Mouse (Mus musculus) embryonic fibroblast, embryonic 13.5 days (primary cell): ENCODE data around the gene Kif26b.

Source experiments
- CTCF ChIP-seq: IDR thresholded peaks from 2 replicates; pipeline ENCODE4 v1.5.1; 2011; ENCODE audit warnings: mild to moderate bottlenecking, control low read depth, low read length, moderate library complexity, borderline replicate concordance; ENCODE audit not compliant: insufficient read depth
- POLR2A ChIP-seq: IDR thresholded peaks from 2 replicates; pipeline ENCODE4 v1.6.1; 2011; ENCODE audit warnings: low read depth, mild to moderate bottlenecking, control low read depth, low read length, moderate library complexity

DNA sequence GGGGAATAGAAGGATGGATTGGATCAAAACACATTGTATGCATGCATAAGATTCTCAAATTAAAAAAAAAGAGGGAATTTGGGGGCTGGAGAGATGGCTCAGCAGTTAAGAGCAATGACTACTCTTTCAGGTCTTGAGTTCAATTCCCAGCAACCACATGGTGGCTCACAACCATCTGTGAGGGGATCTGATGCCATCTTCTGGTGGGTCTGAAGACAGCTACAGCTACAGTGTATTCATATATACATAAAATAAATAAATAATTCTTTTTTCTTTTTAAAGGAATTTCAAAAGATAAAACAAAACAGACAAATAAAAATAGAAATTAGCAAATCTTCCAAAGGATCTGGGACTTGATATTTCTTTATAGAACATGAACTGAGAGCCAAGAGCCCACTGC is 451.3 kb downstream of the Kif26b start:
- TF ChIP-seq CTCF: no peak
- TF ChIP-seq POLR2A: no peak
